Mouse (Mus musculus) forebrain, embryonic 11.5 days (tissue): Measurements from ENCODE around the gene Agrp. TPM values are rescaled to one million over a fixed set of nuclear protein-coding genes. Genes with fewer than 3 reads are reported as not detected.

ENCODE experiments used
- ATAC-seq: fragments of 200-750 bp; cut with Nextera tagmentation; replicated peaks from 2 replicates; pipeline ENCODE4 v1.8.0; 2017; ENCODE audit warnings: moderate TSS enrichment; ENCODE audit not compliant: low FRiP score
- DNase-seq: peaks from one replicate; pipeline ENCODE4 v3.0.0-alpha.2; 2017; ENCODE audit warnings: low spot score
- H3K27ac ChIP-seq: fragments of 300-500 bp; sonication (generic); 2 replicates; pipeline ENCODE4 v1.5.1; 2014; ENCODE audit warnings: low read depth, low read length
- H3K27me3 ChIP-seq: fragments of 300-500 bp; sonication (generic); 2 replicates; pipeline ENCODE4 v1.6.1; 2014; ENCODE audit warnings: mild to moderate bottlenecking, low read length, mixed read lengths; ENCODE audit not compliant: control insufficient read depth, insufficient read depth
- H3K36me3 ChIP-seq: fragments of 300-500 bp; sonication (generic); 2 replicates; pipeline ENCODE4 v1.6.1; 2014; ENCODE audit warnings: mild to moderate bottlenecking, low read length, moderate library complexity, mixed read lengths; ENCODE audit not compliant: control insufficient read depth, insufficient read depth
- H3K4me1 ChIP-seq: fragments of 300-500 bp; sonication (generic); replicated peaks from 2 replicates; pipeline ENCODE4 v1.6.1; 2014; ENCODE audit warnings: low read length, mixed read lengths; ENCODE audit not compliant: control insufficient read depth, insufficient read depth
- H3K4me2 ChIP-seq: fragments of 300-500 bp; sonication (generic); 2 replicates; pipeline ENCODE4 v1.6.1; 2014; ENCODE audit warnings: low read depth, mild to moderate bottlenecking, low read length, moderate library complexity, mixed read lengths; ENCODE audit not compliant: severe bottlenecking
- H3K4me3 ChIP-seq: fragments of 300-500 bp; sonication (generic); 2 replicates; pipeline ENCODE4 v1.5.1; 2014; ENCODE audit warnings: low read depth, low read length
- H3K9ac ChIP-seq: fragments of 300-500 bp; sonication (generic); 2 replicates; pipeline ENCODE4 v1.6.1; 2014; ENCODE audit warnings: low read length
- H3K9me3 ChIP-seq: fragments of 300-500 bp; sonication (generic); 2 replicates; pipeline ENCODE4 v1.6.1; 2016; ENCODE audit warnings: low read length, mixed read lengths; ENCODE audit not compliant: control insufficient read depth
- WGBS: fragments of 180-500 bp; shearing (Covaris S2); extraction: QIAGEN DNeasy Blood & Tissue Kit; methylation state at CpG from one replicate; pipeline ENCODE4 v1.1.7; 2014; 5-methylcytosine and 5-hydroxymethylcytosine counted together
- polyA plus RNA-seq: library from polyadenylated mRNA; unstranded; fragments of >200 nt; fragmentation: Nextera tagmentation; extraction: Ambion mirVana; gene quantifications from 2 replicates; pipeline ENCODE4 v1.2.1, GENCODE M21; 2014

Gene Agrp
- polyA plus RNA-seq, 1 experiment from 2014 or later, result 0.49 TPM

DNA sequence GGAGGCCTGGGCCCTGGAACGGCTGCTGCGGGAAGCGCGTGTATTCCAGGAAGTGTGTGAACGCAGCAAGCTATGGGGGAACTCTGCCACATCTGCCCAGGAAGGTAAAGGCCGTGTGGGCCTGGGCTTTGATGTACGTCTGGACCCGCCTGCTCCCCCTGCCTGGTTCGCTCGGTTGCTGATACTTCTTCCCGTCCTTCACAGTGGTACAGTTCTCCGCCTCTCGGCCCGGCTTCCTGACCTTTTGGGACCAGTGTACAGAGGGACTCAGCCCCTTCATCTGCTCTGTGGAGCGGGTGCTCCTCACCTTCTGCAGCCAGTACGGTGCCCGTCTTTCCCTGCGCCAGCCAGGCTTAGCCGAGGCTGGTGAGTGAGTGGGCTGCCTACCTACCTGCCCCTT is 17.0 kb downstream of the Agrp start:
- Histone ChIP-seq H3K27ac (no peak overlapping the region), H3K4me1 (0 out of 2 replicates have a peak, but pooled peaks cover 2% of the 10 kb centered on the region), H3K9me3 (no peaks in the 10 kb centered on the region), H3K4me3 (no peak overlapping the region), H3K36me3 (peaks cover 5% of the 10 kb centered on the region), H3K9ac (no peak overlapping the region), H3K27me3 (no peaks in the 10 kb centered on the region), H3K4me2 (no peak overlapping the region)
- ATAC-seq, result no peak
- no peak for DNase-seq
- 93% methylated on average over 19 of the region's 19 CpGs for WGBS

DNA sequence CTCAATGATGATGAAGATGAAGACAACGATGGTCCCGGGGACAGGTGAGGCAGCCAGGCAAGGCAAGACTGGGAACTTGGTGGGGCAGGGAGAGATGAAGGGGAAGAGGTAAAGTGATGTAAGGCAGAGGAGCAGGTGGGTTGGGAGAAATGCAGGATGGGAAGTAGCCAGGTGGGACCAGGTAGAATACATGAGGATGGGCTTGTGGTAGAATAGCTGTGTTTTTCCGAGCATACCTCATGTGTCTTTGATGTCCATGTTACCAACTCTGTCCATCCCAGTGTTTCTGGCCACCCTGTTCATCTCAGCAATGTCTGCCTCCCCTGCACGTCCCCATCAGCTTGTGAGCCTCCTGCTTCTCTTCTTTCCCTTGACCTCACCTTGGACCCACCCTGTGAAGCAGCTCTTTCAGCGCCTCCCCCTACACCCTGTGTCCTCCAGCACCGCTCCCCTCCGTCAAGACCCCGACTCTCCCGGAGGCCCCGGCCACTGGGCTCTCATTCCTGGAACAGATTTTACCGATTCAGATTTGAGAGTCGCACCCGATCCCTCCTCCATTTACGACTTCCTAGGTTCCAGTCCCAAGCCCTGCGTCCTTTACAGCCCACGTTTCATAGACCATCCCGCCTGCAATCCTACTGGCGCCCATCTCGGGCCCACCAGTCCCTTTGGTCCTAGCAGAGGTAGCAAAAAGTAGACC is 18.2 kb downstream of the Agrp start:
- Histone ChIP-seq H3K4me1 (peaks cover 6% of the 10 kb centered on the region), H3K27me3 (peaks cover 6% of the 10 kb centered on the region), H3K9ac (no peak overlapping the region), H3K36me3 (peaks cover 5% of the 10 kb centered on the region), H3K4me3 (no peak overlapping the region), H3K4me2 (no peak overlapping the region), H3K27ac (no peak overlapping the region), H3K9me3 (no peaks in the 10 kb centered on the region)
- ATAC-seq (no peak), DNase-seq (no peak)
- WGBS, result 93% methylated on average over 19 of the region's 19 CpGs

GRCm38 (mm10) chr8:105618279-105618634 is 18.9 kb downstream of the Agrp start:
- ATAC-seq (no peak), DNase-seq (no peak)
- Histone ChIP-seq H3K4me2 (no peak overlapping the region), H3K36me3 (peaks cover 5% of the 10 kb centered on the region), H3K9me3 (no peaks in the 10 kb centered on the region), H3K4me1 (peaks cover 11% of the 10 kb centered on the region), H3K27ac (no peak overlapping the region), H3K9ac (no peak overlapping the region), H3K27me3 (peaks cover 10% of the 10 kb centered on the region), H3K4me3 (no peak overlapping the region)
- WGBS, result 89% methylated on average over 5 of the region's 5 CpGs

GRCm38 (mm10) chr8:105617451-105618278 is 19.5 kb downstream of the Agrp start:
- WGBS, result 88% methylated on average over 21 of the region's 21 CpGs
- Histone ChIP-seq H3K4me3 (no peak overlapping the region), H3K9ac (no peak overlapping the region)

DNA sequence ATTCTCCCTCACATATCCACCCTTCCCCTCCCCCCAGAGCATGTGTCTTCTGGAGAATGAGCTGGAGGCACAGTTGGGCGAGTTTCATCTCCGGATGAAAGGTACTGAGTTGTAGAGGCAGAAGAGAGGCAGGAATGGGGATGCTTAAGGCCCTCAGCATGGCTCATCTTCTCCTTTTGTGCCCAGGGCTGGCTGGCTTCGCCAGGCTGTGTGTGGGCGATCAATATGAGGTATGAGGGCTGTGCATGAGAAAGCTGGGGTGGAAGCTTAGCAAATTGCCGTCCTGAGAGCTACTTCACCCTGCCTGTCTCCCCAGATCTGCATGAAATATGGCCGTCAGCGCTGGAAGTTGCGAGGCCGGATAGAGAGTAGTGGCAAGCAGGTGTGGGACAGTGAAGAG is 21.3 kb downstream of the Agrp start:
- no peak overlapping the region for H3K27ac ChIP-seq
- H3K9me3 ChIP-seq, result no peaks in the 10 kb centered on the region
- DNase-seq (no peak), ATAC-seq (no peak)
- WGBS, result 96% methylated on average over 9 of the region's 9 CpGs
- H3K4me1 ChIP-seq, result peaks cover 13% of the 10 kb centered on the region
- H3K36me3 ChIP-seq, result peaks cover 5% of the 10 kb centered on the region
- H3K4me3 ChIP-seq, result no peak overlapping the region
- no peak overlapping the region for H3K4me2 ChIP-seq
- H3K27me3 ChIP-seq, result peaks cover 26% of the 10 kb centered on the region
- H3K9ac ChIP-seq, result no peak overlapping the region

More at GRCm38 (mm10) chr8:105617451-105618278, 19.5 kb downstream of the Agrp start:
- Histone ChIP-seq H3K36me3 (peaks cover 5% of the 10 kb centered on the region), H3K9me3 (no peaks in the 10 kb centered on the region), H3K4me2 (no peak overlapping the region), H3K27ac (no peak overlapping the region), H3K27me3 (peaks cover 15% of the 10 kb centered on the region), H3K4me1 (peaks cover 14% of the 10 kb centered on the region)
- no peak for ATAC-seq
- no peak for DNase-seq

DNA sequence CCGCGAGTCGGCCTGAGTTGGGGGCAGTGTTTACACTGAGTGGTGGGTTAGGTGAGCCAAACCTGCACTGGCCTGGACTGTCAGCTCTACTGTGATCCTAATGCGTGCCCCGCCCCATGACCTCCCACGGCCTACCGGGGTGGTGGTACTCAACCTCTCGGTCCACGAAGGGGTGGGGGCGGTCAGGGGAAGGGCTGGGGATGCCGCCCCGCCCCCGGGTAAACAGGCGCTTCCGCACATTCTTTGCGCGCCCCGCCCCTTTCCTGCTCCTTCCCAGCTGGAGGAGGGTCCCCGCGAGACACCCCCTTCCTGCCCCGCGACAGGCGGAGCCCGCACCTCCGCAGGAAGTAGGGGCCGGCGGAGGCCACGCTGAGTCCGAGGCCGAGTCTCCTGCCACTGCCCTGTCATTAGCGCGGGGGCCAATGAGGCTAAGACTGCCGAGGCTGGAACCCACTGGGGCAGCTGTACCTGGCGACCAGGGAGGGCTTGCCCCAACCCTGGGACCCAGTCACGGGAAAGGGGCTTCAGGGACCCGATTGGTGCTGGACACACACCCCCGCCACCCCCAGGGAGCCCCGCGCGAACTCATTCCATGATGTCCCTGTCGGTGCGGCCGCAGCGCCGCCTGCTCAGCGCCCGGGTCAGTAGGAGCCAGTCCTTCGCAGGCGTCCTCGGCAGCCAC is 23.2 kb downstream of the Agrp start:
- no peaks in the 10 kb centered on the region; the same call in 1 of the 2 replicates for H3K36me3 ChIP-seq
- DNase-seq, result peak; percentile 74
- WGBS, result under 1% methylated on average over 50 of the region's 50 CpGs
- no peak overlapping the region for H3K27ac ChIP-seq
- no peaks in the 10 kb centered on the region for H3K9me3 ChIP-seq
- H3K27me3 ChIP-seq, result peaks cover 26% of the 10 kb centered on the region
- peak overlapping the region; percentile 88 for H3K4me2 ChIP-seq
- peak; percentile 64 for ATAC-seq
- peak overlapping the region; percentile 50 for H3K9ac ChIP-seq
- peak overlapping the region; percentile 37 for H3K4me3 ChIP-seq
- peaks cover 13% of the 10 kb centered on the region for H3K4me1 ChIP-seq

GRCm38 (mm10) chr8:105613037-105613436 is 24.2 kb downstream of the Agrp start:
- ATAC-seq, result no peak
- Histone ChIP-seq H3K36me3 (no peaks in the 10 kb centered on the region; the same call in 1 of the 2 replicates), H3K9me3 (no peaks in the 10 kb centered on the region), H3K27ac (no peak overlapping the region), H3K4me2 (0 out of 2 replicates have a peak overlapping the region, but pooled peaks have one; percentile 11), H3K27me3 (peaks cover 26% of the 10 kb centered on the region), H3K4me3 (no peak overlapping the region), H3K9ac (no peak overlapping the region), H3K4me1 (peaks cover 13% of the 10 kb centered on the region)
- peak; percentile 57 for DNase-seq
- WGBS, result 4% methylated on average over 20 of the region's 20 CpGs

- Histone ChIP-seq H3K9me3 (no peaks in the 10 kb centered on the region), H3K9ac (no peak overlapping the region), H3K4me3 (no peak overlapping the region), H3K36me3 (no peaks in the 10 kb centered on the region; the same call in 1 of the 2 replicates), H3K4me2 (no peak overlapping the region), H3K4me1 (peaks cover 16% of the 10 kb centered on the region), H3K27me3 (peaks cover 26% of the 10 kb centered on the region), H3K27ac (no peak overlapping the region)
- ATAC-seq (no peak), DNase-seq (no peak)
- 85% methylated on average over 9 of the region's 9 CpGs for WGBS
Measured at GRCm38 (mm10) chr8:105611836-105612235, 25.4 kb downstream of the Agrp start.
